Mouse (Mus musculus) intestine, embryonic 16.5 days (tissue): Measurements from ENCODE around the gene Lpxn. TPM values are rescaled to one million over a fixed set of nuclear protein-coding genes. Genes with fewer than 3 reads are reported as not detected.
A peak's percentile ranks its signal among the peaks of the same experiment; 100 is the strongest.

Experiments used
- ATAC-seq: fragments of 200-750 bp; cut with Nextera tagmentation; 2 replicates; pipeline ENCODE4 v1.8.0; 2017; ENCODE audit warnings: moderate TSS enrichment, moderate library complexity
- H3K27ac ChIP-seq: fragments of 300-500 bp; sonication (generic); 2 replicates; pipeline ENCODE4 v1.5.1; 2014; ENCODE audit warnings: mild to moderate bottlenecking, low read length
- H3K27me3 ChIP-seq: fragments of 300-500 bp; sonication (generic); replicated peaks from 2 replicates; pipeline ENCODE4 v1.6.1; 2014; ENCODE audit warnings: low read length, control low read depth, mixed read lengths; ENCODE audit not compliant: control insufficient read depth, insufficient read depth
- H3K36me3 ChIP-seq: fragments of 300-500 bp; sonication (generic); 2 replicates; pipeline ENCODE4 v1.6.1; 2014; ENCODE audit warnings: low read length, control low read depth; ENCODE audit not compliant: control insufficient read depth, insufficient read depth
- H3K4me1 ChIP-seq: fragments of 300-500 bp; sonication (generic); 2 replicates; pipeline ENCODE4 v1.6.1; 2014; ENCODE audit warnings: low read length, control low read depth, mixed read lengths; ENCODE audit not compliant: control insufficient read depth, insufficient read depth
- H3K4me2 ChIP-seq: fragments of 300-500 bp; sonication (generic); 2 replicates; pipeline ENCODE4 v1.6.1; 2014; ENCODE audit warnings: low read depth, low read length, control low read depth
- H3K4me3 ChIP-seq: fragments of 300-500 bp; sonication (generic); 2 replicates; pipeline ENCODE4 v1.5.1; 2014; ENCODE audit warnings: mild to moderate bottlenecking, low read length
- H3K9ac ChIP-seq: fragments of 300-500 bp; sonication (generic); 2 replicates; pipeline ENCODE4 v1.6.1; 2014; ENCODE audit warnings: low read depth, low read length
- H3K9me3 ChIP-seq: fragments of 300-500 bp; sonication (generic); 2 replicates; pipeline ENCODE4 v1.6.1; 2016; ENCODE audit warnings: low read length, control low read depth; ENCODE audit not compliant: control insufficient read depth
- WGBS: fragments of 180-500 bp; shearing (Covaris S2); extraction: QIAGEN DNeasy Blood & Tissue Kit; methylation state at CpG from one replicate; pipeline ENCODE4 v1.1.7; 2014; 5-methylcytosine and 5-hydroxymethylcytosine counted together
- polyA plus RNA-seq: library from polyadenylated mRNA; unstranded; fragments of >200 nt; fragmentation: Nextera tagmentation; extraction: Ambion mirVana; gene quantifications from 2 replicates; pipeline ENCODE4 v1.2.1, GENCODE M21; 2015

Gene Lpxn
- polyA plus RNA-seq, 1 experiment from 2014 or later, result 2.9 TPM

- no peak overlapping the region for H3K4me2 ChIP-seq
- WGBS, result 83% methylated on average over 4 of the region's 4 CpGs
Measured at GRCm38 (mm10) chr19:12787721-12788120, 8.3 kb upstream of the Lpxn start.

GRCm38 (mm10) chr19:12792374-12792773 lies 3.6 kb upstream of the Lpxn start:
- Histone ChIP-seq H3K4me2 (no peak overlapping the region), H3K4me3 (no peak overlapping the region), H3K9ac (no peak overlapping the region), H3K9me3 (no peaks in the 10 kb centered on the region), H3K27ac (no peak overlapping the region), H3K36me3 (no peaks in the 10 kb centered on the region), H3K27me3 (no peaks in the 10 kb centered on the region), H3K4me1 (no peaks in the 10 kb centered on the region; the same call in 1 of the 2 replicates)
- ATAC-seq, result no peak

More at GRCm38 (mm10) chr19:12787721-12788120, 8.3 kb upstream of the Lpxn start:
- no peak overlapping the region for H3K4me3 ChIP-seq
- no peaks in the 10 kb centered on the region for H3K9me3 ChIP-seq
- H3K36me3 ChIP-seq, result no peaks in the 10 kb centered on the region
- no peaks in the 10 kb centered on the region for H3K27me3 ChIP-seq
- no peaks in the 10 kb centered on the region; the same call in 1 of the 2 replicates for H3K4me1 ChIP-seq
- H3K9ac ChIP-seq, result no peak overlapping the region
- ATAC-seq, result no peak
- no peak overlapping the region for H3K27ac ChIP-seq

GRCm38 (mm10) chr19:12794056-12795044 lies 1.6 kb upstream of the Lpxn start:
- Histone ChIP-seq H3K27me3 (no peaks in the 10 kb centered on the region), H3K9me3 (no peaks in the 10 kb centered on the region), H3K36me3 (no peaks in the 10 kb centered on the region), H3K4me3 (peak overlapping the region; percentile 94), H3K9ac (peak overlapping the region; percentile 95), H3K4me1 (no peaks in the 10 kb centered on the region; the same call in 1 of the 2 replicates), H3K4me2 (peak overlapping the region; percentile 50), H3K27ac (peak overlapping the region; percentile 100)
- 1% methylated on average over 39 of the region's 39 CpGs for WGBS
- ATAC-seq, result peak; percentile 57

- no peaks in the 10 kb centered on the region for H3K9me3 ChIP-seq
- no peak overlapping the region for H3K4me2 ChIP-seq
- H3K4me1 ChIP-seq, result no peaks in the 10 kb centered on the region; the same call in 1 of the 2 replicates
- no peaks in the 10 kb centered on the region for H3K27me3 ChIP-seq
- H3K36me3 ChIP-seq, result no peaks in the 10 kb centered on the region
- H3K27ac ChIP-seq, result peak overlapping the region; percentile 100
- peak overlapping the region; percentile 94 for H3K4me3 ChIP-seq
- peak; percentile 16; the same call in 1 of the 2 replicates for ATAC-seq
- WGBS, result under 1% methylated on average over 50 of the region's 63 CpGs
- peak overlapping the region; percentile 95 for H3K9ac ChIP-seq
Measured at GRCm38 (mm10) chr19:12795110-12795509, 883 bp upstream of the Lpxn start.

- Histone ChIP-seq H3K27ac (peak overlapping the region; percentile 99), H3K9me3 (no peaks in the 10 kb centered on the region), H3K4me3 (peak overlapping the region; percentile 94), H3K4me1 (no peaks in the 10 kb centered on the region), H3K9ac (peak overlapping the region; percentile 84), H3K27me3 (no peaks in the 10 kb centered on the region), H3K36me3 (no peaks in the 10 kb centered on the region), H3K4me2 (peak overlapping the region; percentile 75)
- ATAC-seq, result peak; percentile 43
- under 1% methylated on average over 29 of the region's 29 CpGs for WGBS
Measured at GRCm38 (mm10) chr19:12796328-12796931, 437 bp downstream of the Lpxn start.

- Histone ChIP-seq H3K27me3 (no peaks in the 10 kb centered on the region), H3K4me2 (peak overlapping the region; percentile 75), H3K36me3 (no peaks in the 10 kb centered on the region), H3K4me1 (no peaks in the 10 kb centered on the region), H3K9me3 (no peaks in the 10 kb centered on the region), H3K27ac (peak overlapping the region; percentile 99), H3K4me3 (peak overlapping the region; percentile 94), H3K9ac (peak overlapping the region; percentile 84)
- WGBS, result under 1% methylated on average over 7 of the region's 7 CpGs
- no peak for ATAC-seq
Measured at GRCm38 (mm10) chr19:12797071-12797470, 1.1 kb downstream of the Lpxn start.

GRCm38 (mm10) chr19:12798404-12798803 lies 2.4 kb downstream of the Lpxn start:
- Histone ChIP-seq H3K27me3 (no peaks in the 10 kb centered on the region), H3K4me3 (no peak overlapping the region), H3K9ac (no peak overlapping the region), H3K36me3 (no peaks in the 10 kb centered on the region), H3K4me1 (no peaks in the 10 kb centered on the region), H3K4me2 (no peak overlapping the region), H3K9me3 (no peaks in the 10 kb centered on the region), H3K27ac (no peak overlapping the region)
- no peak for ATAC-seq
- 78% methylated on average over 4 of the region's 4 CpGs for WGBS

GRCm38 (mm10) chr19:12799081-12799480 lies 3.1 kb downstream of the Lpxn start:
- 84% methylated on average over 3 of the region's 3 CpGs for WGBS
- no peaks in the 10 kb centered on the region for H3K4me1 ChIP-seq
- ATAC-seq, result no peak
- H3K4me2 ChIP-seq, result no peak overlapping the region
- no peak overlapping the region for H3K4me3 ChIP-seq
- no peak overlapping the region for H3K27ac ChIP-seq
- H3K9ac ChIP-seq, result no peak overlapping the region
- no peaks in the 10 kb centered on the region for H3K9me3 ChIP-seq
- H3K36me3 ChIP-seq, result no peaks in the 10 kb centered on the region
- no peaks in the 10 kb centered on the region for H3K27me3 ChIP-seq

- no peaks in the 10 kb centered on the region for H3K36me3 ChIP-seq
- ATAC-seq, result no peak
- H3K4me3 ChIP-seq, result no peak overlapping the region
- no peak overlapping the region for H3K9ac ChIP-seq
- WGBS, result 75% methylated on average over 2 of the region's 2 CpGs
- no peaks in the 10 kb centered on the region for H3K4me1 ChIP-seq
- H3K9me3 ChIP-seq, result no peaks in the 10 kb centered on the region
- no peaks in the 10 kb centered on the region for H3K27me3 ChIP-seq
- H3K4me2 ChIP-seq, result no peak overlapping the region
- no peak overlapping the region for H3K27ac ChIP-seq
Measured at GRCm38 (mm10) chr19:12800621-12801020, 4.6 kb downstream of the Lpxn start.
